Mouse (Mus musculus) liver, adult 2 months (tissue): Measurements from ENCODE around the gene Atp11b.

Experiments used
- CTCF ChIP-seq: fragments of 200-500 bp; IDR thresholded peaks from 2 replicates; pipeline ENCODE4 v1.5.1; 2011; ENCODE audit warnings: low read depth, low read length, control low read depth
- POLR2A ChIP-seq: fragments of 200-500 bp; IDR thresholded peaks from 2 replicates; pipeline ENCODE4 v1.6.1; 2011; ENCODE audit warnings: low read length, control low read depth; ENCODE audit not compliant: insufficient read depth; ENCODE audit errors: extremely low read depth

DNA sequence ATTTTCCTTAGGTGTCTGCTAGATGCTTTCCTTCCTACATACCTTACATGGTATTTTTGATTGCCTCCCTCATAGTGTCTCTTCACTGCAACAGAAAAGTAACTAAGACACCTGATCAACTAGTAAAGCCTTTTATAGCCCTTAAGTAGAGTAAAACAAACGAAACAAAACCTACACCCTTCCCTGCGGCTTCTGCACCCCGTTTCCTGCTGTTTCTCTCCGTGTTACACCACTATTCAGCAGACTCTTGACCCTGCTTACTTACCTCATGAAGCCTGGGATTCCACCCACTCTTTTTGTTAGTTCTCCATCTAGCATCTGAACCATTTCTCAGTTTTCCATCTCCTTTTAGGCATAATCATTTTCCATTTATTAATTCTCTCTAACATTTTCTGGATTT lies 8.8 kb downstream of the Atp11b start:
- TF ChIP-seq CTCF (no peak), POLR2A (no peak)
